Mouse (Mus musculus) ES-Bruce4 (cell line): Measurements from ENCODE around the gene S100a6.

Source experiments
- CTCF ChIP-seq: IDR thresholded peaks from one replicate; pipeline ENCODE4 v1.8.1; 2011; ENCODE audit warnings: low read depth, low read length
- POLR2A ChIP-seq: IDR thresholded peaks from one replicate; pipeline ENCODE4 v1.8.1; 2011; ENCODE audit warnings: low read length; ENCODE audit not compliant: insufficient read depth

DNA sequence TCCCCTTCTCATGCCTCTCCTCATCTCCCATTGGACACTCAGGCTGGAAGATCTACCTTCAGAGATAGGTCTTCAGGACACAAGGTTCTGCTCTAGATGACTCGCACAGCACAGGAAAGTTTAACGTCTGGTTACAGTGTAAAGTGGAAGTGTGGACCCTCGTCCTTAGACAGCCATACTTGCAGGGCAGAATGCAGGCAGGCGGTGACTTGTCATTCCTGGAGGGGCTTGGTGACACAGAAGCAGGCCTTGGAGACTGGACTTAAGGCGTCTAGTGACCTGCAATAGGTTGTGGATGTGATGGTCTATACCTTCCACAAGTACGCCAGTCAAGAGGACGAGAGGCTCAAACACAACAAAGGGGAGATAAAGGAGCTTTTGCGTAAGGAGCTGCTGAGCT lies 22.7 kb upstream of the S100a6 start, which contains the start of gene S100a2:
- TF ChIP-seq CTCF (no peak), POLR2A (no peak)
